Mouse (Mus musculus): Measurements from ENCODE around the gene Ap1b1. TPM values are rescaled to one million over a fixed set of nuclear protein-coding genes. Genes with fewer than 3 reads are reported as not detected.
"Not testable (repeated sequence)": the region's sequence is repeated elsewhere in the genome, so short reads cannot be mapped to it uniquely, and the experiment has no call there.

The Ap1b1 gene
- polyA plus RNA-seq, 1 experiment from 2014 or later, result 64.7 TPM

DNA sequence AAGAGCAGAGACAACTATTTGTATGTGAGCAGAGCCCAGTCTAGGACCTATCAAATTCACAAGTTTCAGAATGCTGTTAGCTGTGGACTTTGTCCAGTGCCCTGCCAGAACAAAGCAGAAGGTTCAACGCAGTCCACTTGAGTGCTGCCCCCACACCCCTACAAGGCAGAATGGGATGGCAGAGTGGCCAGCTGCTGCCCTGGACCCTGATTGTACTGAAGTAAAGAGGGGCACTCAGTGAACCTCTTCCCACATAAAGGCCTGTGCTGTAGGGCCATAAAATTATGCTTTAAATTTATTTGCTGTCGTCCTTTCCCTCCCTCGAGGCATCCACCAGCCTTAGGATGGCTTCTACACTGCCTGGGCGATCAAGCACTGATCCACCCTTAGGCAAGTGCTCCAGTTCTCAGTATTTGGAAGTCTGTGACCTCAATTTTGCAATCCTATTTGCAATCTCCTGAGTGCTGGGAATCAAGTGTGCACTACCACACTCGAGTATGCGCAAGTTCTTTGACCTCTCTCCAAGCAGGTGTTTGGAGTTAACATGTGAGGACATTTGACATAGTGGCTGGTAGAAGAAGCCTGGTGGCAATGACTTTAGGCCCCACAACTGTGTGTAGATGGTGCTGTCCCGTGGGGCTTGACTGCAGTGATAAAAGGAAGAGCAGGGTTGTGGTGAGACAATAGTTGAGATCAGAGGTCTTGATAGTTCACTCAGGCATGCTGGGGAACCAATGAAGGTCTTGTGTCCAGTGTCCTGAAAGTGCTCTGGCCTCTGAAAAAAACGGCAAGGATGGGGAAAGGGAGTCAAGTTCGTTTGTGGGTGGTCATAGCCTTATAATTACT, 81.7 kb downstream of the Ap1b1 start:
- no peaks in the 10 kb centered on the region for H3K9me3 ChIP-seq (replicated peaks; ENCODE audit: control insufficient read depth, low read length)
- no peak overlapping the region for H3K27ac ChIP-seq (ENCODE audit: low read length)
- peaks cover 33% of the 10 kb centered on the region for H3K36me3 ChIP-seq (ENCODE audit: control insufficient read depth, insufficient read depth, low read length)
- no peak for ATAC-seq (ENCODE audit: insufficient read depth, low FRiP score)
- no peak overlapping the region for H3K4me2 ChIP-seq (ENCODE audit: low read depth, low read length)
- H3K27me3 ChIP-seq (ENCODE audit: control insufficient read depth, insufficient read depth, low read length), result no peaks in the 10 kb centered on the region
- WGBS, result 79% methylated on average over 9 of the region's 9 CpGs
- H3K4me1 ChIP-seq (ENCODE audit: control insufficient read depth, insufficient read depth, low read length), result peaks cover 11% of the 10 kb centered on the region
- H3K4me3 ChIP-seq (replicated peaks; ENCODE audit: low read length), result no peak overlapping the region
- no peak overlapping the region for H3K9ac ChIP-seq (ENCODE audit: low read length)

- no peak overlapping the region for H3K4me3 ChIP-seq (replicated peaks; ENCODE audit: low read length)
Measured at GRCm38 (mm10) chr11:5074882-5075281, 88.3 kb downstream of the Ap1b1 start.

GRCm38 (mm10) chr11:5075760-5076159, 89.1 kb downstream of the Ap1b1 start:
- no peak overlapping the region for H3K4me2 ChIP-seq (ENCODE audit: low read depth, low read length)
- no peak overlapping the region for H3K9ac ChIP-seq (ENCODE audit: low read length)
- no peak for ATAC-seq (ENCODE audit: insufficient read depth, low FRiP score)
- no peak overlapping the region for H3K4me3 ChIP-seq (replicated peaks; ENCODE audit: low read length)
- no peaks in the 10 kb centered on the region for H3K4me1 ChIP-seq (ENCODE audit: control insufficient read depth, insufficient read depth, low read length)
- no peaks in the 10 kb centered on the region for H3K9me3 ChIP-seq (replicated peaks; ENCODE audit: control insufficient read depth, low read length)
- no peaks in the 10 kb centered on the region for H3K27me3 ChIP-seq (ENCODE audit: control insufficient read depth, insufficient read depth, low read length)
- no peak overlapping the region for H3K27ac ChIP-seq (ENCODE audit: low read length)
- peaks cover 35% of the 10 kb centered on the region; the same call in 1 of the 2 replicates for H3K36me3 ChIP-seq (ENCODE audit: control insufficient read depth, insufficient read depth, low read length)

More at GRCm38 (mm10) chr11:5074882-5075281, 88.3 kb downstream of the Ap1b1 start:
- Histone ChIP-seq H3K4me2 (ENCODE audit: low read depth, low read length) (no peak overlapping the region), H3K27ac (ENCODE audit: low read length) (no peak overlapping the region), H3K9ac (ENCODE audit: low read length) (no peak overlapping the region), H3K36me3 (ENCODE audit: control insufficient read depth, insufficient read depth, low read length) (peaks cover 30% of the 10 kb centered on the region; the same call in 1 of the 2 replicates), H3K27me3 (ENCODE audit: control insufficient read depth, insufficient read depth, low read length) (no peaks in the 10 kb centered on the region), H3K9me3 (replicated peaks; ENCODE audit: control insufficient read depth, low read length) (no peaks in the 10 kb centered on the region), H3K4me1 (ENCODE audit: control insufficient read depth, insufficient read depth, low read length) (no peaks in the 10 kb centered on the region)
- 75% methylated on average over 4 of the region's 4 CpGs for WGBS
- ATAC-seq (ENCODE audit: insufficient read depth, low FRiP score), result no peak

GRCm38 (mm10) chr11:5076843-5077242, 90.2 kb downstream of the Ap1b1 start:
- not testable (repeated sequence) for H3K4me2 ChIP-seq (ENCODE audit: low read depth, low read length); H3K9me3 ChIP-seq (replicated peaks; ENCODE audit: control insufficient read depth, low read length); H3K4me1 ChIP-seq (ENCODE audit: control insufficient read depth, insufficient read depth, low read length); H3K4me3 ChIP-seq (replicated peaks; ENCODE audit: low read length); H3K27me3 ChIP-seq (ENCODE audit: control insufficient read depth, insufficient read depth, low read length); ATAC-seq (ENCODE audit: insufficient read depth, low FRiP score); H3K27ac ChIP-seq (ENCODE audit: low read length); H3K9ac ChIP-seq (ENCODE audit: low read length)
- 83% methylated on average over 4 of the region's 5 CpGs for WGBS
- H3K36me3 ChIP-seq (ENCODE audit: control insufficient read depth, insufficient read depth, low read length), result peaks cover 29% of the 10 kb centered on the region; the same call in 1 of the 2 replicates

GRCm38 (mm10) chr11:5089147-5089546, 102.5 kb downstream of the Ap1b1 start:
- Histone ChIP-seq H3K9ac (ENCODE audit: low read length) (no peak overlapping the region), H3K9me3 (replicated peaks; ENCODE audit: control insufficient read depth, low read length) (no peaks in the 10 kb centered on the region), H3K27ac (ENCODE audit: low read length) (no peak overlapping the region), H3K36me3 (ENCODE audit: control insufficient read depth, insufficient read depth, low read length) (peaks cover 59% of the 10 kb centered on the region), H3K4me1 (ENCODE audit: control insufficient read depth, insufficient read depth, low read length) (0 out of 2 replicates have a peak, but pooled peaks cover 4% of the 10 kb centered on the region), H3K4me3 (replicated peaks; ENCODE audit: low read length) (no peak overlapping the region), H3K27me3 (ENCODE audit: control insufficient read depth, insufficient read depth, low read length) (no peaks in the 10 kb centered on the region), H3K4me2 (ENCODE audit: low read depth, low read length) (no peak overlapping the region)
- 95% methylated on average over 1 of the region's 1 CpGs for WGBS
- ATAC-seq (ENCODE audit: insufficient read depth, low FRiP score), result no peak

DNA sequence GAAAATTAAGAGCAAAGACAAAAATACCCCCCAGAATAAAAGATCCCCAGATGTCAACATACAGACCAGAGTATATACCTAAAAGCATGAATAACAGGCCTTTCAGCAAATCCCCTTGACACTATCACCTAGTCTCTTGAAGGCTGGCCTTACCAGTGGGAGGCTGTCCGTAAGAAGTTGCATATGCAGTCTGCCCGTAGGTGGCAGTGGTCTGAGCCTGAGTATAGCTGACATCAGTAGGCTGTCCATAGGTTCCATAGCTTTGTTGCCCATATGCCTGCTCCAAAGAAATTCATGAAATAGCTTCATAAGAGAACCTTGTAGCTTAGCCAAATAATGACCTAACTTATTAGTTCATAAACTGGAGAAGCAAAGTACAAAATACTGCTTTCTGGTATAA, 105.1 kb downstream of the Ap1b1 start:
- Histone ChIP-seq H3K36me3 (ENCODE audit: control insufficient read depth, insufficient read depth, low read length) (peaks cover 43% of the 10 kb centered on the region), H3K9ac (ENCODE audit: low read length) (no peak overlapping the region), H3K4me2 (ENCODE audit: low read depth, low read length) (no peak overlapping the region), H3K27me3 (ENCODE audit: control insufficient read depth, insufficient read depth, low read length) (no peaks in the 10 kb centered on the region), H3K27ac (ENCODE audit: low read length) (no peak overlapping the region), H3K4me3 (replicated peaks; ENCODE audit: low read length) (no peak overlapping the region), H3K9me3 (replicated peaks; ENCODE audit: control insufficient read depth, low read length) (no peaks in the 10 kb centered on the region), H3K4me1 (ENCODE audit: control insufficient read depth, insufficient read depth, low read length) (peaks cover 12% of the 10 kb centered on the region)
- 40% methylated on average over 2 of the region's 2 CpGs for WGBS
- ATAC-seq (ENCODE audit: insufficient read depth, low FRiP score), result no peak

Small RNAs within 50 kb of the gene (microRNA-seq; reads per million reads assigned to microRNA genes)
- not detected for gene Gm47296

Other genes starting within 250 kb of the Ap1b1 start
- gene Cabp7, start 240.0 kb upstream of the Ap1b1 start, polyA plus RNA-seq (2015; fragmentation: Nextera tagmentation; extraction: Ambion mirVana), result 0.15 and 0.27 TPM in 2 replicates
- 39.6 and 43.4 TPM in 2 replicates for gene Nf2, start 137.3 kb upstream of the Ap1b1 start, polyA plus RNA-seq (2015; fragmentation: Nextera tagmentation; extraction: Ambion mirVana)
- gene Nipsnap1, start 112.9 kb upstream of the Ap1b1 start, polyA plus RNA-seq (2015; fragmentation: Nextera tagmentation; extraction: Ambion mirVana), result 53.4 and 57.0 TPM in 2 replicates
- gene Thoc5, start 91.5 kb upstream of the Ap1b1 start, polyA plus RNA-seq (2015; fragmentation: Nextera tagmentation; extraction: Ambion mirVana), result 29.8 and 30.3 TPM in 2 replicates
- 0.30 and 0.45 TPM in 2 replicates for gene Nefh, start 38.8 kb upstream of the Ap1b1 start, polyA plus RNA-seq (2015; fragmentation: Nextera tagmentation; extraction: Ambion mirVana)
- 0.49 and 1.8 TPM in 2 replicates for gene Rasl10a, start 71.3 kb downstream of the Ap1b1 start, polyA plus RNA-seq (2015; fragmentation: Nextera tagmentation; extraction: Ambion mirVana)
- gene Gas2l1, start 78.5 kb downstream of the Ap1b1 start, polyA plus RNA-seq (2015; fragmentation: Nextera tagmentation; extraction: Ambion mirVana), result 11.0 and 14.1 TPM in 2 replicates
- gene Rhbdd3, start 112.1 kb downstream of the Ap1b1 start, polyA plus RNA-seq (2015; fragmentation: Nextera tagmentation; extraction: Ambion mirVana), result 24.8 and 25.2 TPM in 2 replicates
- 530 and 537 TPM in 2 replicates for gene Ewsr1, start 112.4 kb downstream of the Ap1b1 start, polyA plus RNA-seq (2015; fragmentation: Nextera tagmentation; extraction: Ambion mirVana)
- 59.1 and 60.4 TPM in 2 replicates for gene Emid1, start 165.4 kb downstream of the Ap1b1 start, polyA plus RNA-seq (2015; fragmentation: Nextera tagmentation; extraction: Ambion mirVana)

Measured in stomach, embryonic 16.5 days (tissue).